Mouse (Mus musculus) bone marrow macrophage, adult 2 months (primary cell): ENCODE measurements around the gene Ube2q1.

ENCODE experiments used
- CTCF ChIP-seq: IDR thresholded peaks from 2 replicates; pipeline ENCODE4 v1.5.1; 2012; ENCODE audit warnings: low read depth, mild to moderate bottlenecking, low read length, moderate library complexity
- POLR2A ChIP-seq: IDR thresholded peaks from 2 replicates; pipeline ENCODE4 v1.6.1; 2012; ENCODE audit warnings: mild to moderate bottlenecking, low read depth, low read length, borderline replicate concordance

DNA sequence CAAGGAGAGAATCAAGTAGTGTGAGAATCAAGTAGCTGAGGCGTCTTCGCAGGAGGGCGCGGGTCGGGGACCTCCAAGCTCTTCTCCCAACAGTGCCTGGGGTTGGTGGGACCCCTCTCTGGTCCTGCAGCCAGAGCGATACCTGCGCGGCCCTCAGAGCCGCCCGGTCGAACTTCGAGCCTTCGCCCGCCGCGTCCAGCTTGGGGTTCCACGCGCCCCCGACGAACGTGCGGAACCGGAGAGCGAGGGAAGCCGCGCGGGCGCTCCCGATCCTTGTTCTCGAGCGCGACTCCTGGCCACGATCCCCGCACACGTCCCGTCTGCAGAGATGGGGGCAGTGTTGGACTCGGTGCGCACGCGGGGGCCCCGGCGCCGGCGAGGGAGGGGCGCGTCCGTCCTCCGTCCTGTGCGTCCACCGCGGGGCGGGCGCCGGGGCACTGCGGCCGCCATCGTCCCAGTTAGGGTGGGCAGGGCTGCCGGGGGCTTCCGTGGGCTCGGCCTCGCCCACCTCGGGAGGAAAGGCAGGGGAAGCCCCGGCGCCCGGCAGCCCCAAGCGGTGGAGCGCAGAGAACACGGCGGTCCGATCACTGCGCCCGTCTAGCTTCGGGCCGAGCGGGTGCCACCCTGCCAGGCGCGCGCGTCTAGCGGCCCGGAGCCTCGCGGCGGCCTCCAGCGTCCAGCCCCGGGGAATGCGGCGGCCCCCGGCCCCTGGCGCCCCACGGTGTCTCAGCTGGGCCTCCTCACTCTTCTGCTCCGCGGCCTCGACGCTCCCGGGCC, 57.6 kb downstream of the Ube2q1 start, which contains the start of gene She:
- no peak for TF ChIP-seq POLR2A
- no peak for TF ChIP-seq CTCF
